Mouse (Mus musculus): Measurements from ENCODE around the gene Teddm3. TPM values are rescaled to one million over a fixed set of nuclear protein-coding genes. Genes with fewer than 3 reads are reported as not detected.
"Not testable (repeated sequence)": the region's sequence is repeated elsewhere in the genome, so short reads cannot be mapped to it uniquely, and the experiment has no call there.

The Teddm3 gene
- total RNA-seq, 2 experiments from 2014 or later, result not detected

DNA sequence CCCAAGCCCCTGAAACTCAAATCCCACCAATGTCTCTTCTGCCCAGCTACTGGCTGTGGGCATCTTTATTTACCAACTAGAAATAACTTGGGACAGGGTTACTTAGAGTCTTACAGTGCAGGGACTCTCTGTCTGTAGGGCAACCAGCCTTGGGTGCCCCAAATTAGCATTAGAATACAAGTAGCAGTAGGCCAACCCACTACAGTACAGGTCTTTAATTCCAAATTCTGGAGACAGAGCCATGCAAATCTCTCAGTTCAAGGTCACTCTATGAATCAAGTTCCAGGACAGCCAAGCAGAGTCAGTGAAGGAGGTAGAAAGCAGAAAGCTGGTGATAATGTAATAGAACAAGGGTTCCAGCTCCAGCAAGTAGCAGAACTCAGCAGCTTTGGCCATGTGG lies 30.9 kb upstream of the Teddm3 start:
- no peak overlapping the region for H3K4me3 ChIP-seq
- DNase-seq, result no peak
- intact Hi-C loops (cut with DNase I), result no loop called here
- H3K27ac ChIP-seq, result no peak overlapping the region
- TF ChIP-seq CTCF (IDR thresholded peaks at IDR 0.05), result no peak

DNA sequence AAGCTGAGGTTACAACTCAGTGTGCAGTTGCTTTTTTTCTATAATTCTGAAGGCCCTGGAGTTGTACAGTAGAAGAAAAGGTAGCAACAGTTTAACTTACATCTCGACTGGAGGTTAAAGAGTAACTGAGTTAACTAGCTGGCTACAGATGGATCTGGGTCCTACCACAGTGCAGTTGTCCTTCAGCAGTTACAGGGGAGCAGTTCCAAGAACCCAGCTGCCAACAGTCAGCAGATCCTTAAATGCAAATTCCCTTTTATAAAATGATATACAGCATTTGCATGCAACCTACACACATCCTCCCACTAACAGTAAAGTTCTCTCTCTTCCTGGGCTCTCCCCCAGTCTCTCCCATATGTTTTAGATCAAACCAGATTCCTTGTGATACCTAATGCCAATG lies 28.3 kb upstream of the Teddm3 start:
- Histone ChIP-seq H3K4me3 (no peak overlapping the region), H3K27ac (no peak overlapping the region)
- no peak for TF ChIP-seq CTCF (IDR thresholded peaks at IDR 0.05)
- intact Hi-C loops (cut with DNase I), result no loop called here
- DNase-seq, result no peak

DNA sequence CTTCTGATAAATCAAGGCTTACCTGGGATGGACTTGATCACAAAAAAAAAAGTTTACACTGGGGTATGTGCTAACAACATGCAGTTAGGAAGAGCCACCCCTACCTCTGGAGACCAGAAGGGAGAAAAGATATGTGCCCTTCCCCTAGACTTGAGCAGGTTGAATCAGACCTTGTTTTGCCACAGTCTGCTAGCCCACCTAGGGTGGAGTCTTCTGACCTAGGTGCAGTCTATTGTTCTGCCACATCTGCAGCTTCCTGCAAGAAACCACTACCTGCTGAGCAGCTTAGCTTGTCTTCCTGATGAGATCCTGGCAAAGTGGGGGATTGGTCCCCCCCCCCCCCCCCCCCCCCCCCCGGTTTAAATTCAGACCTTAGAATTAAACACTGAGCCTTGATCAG lies 21.4 kb upstream of the Teddm3 start:
- no peak for DNase-seq
- Histone ChIP-seq H3K27ac (no peak overlapping the region), H3K4me3 (no peak overlapping the region)
- intact Hi-C loops (cut with DNase I), result no loop called here
- TF ChIP-seq CTCF (IDR thresholded peaks at IDR 0.05), result no peak

DNA sequence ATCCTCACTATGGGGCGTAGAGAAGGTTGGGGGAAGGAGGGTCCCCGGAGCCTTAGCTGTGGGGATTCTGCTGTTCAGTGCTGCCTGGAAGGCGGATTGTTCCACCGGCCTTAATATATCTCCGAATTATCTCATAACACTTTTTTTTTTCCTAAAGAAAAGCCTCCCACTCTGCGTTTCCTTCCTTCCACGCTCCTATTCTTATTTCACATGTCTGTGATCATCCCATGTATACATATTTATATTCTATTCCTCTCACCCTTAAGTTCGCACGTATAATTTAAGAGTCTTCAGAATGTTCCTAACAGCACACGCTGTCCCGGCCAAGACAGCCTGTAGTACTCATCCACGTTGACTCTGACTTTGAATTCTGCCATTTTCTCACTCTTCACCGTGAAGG lies 14.9 kb upstream of the Teddm3 start:
- no peak for TF ChIP-seq CTCF (IDR thresholded peaks at IDR 0.05)
- H3K4me3 ChIP-seq, result no peak overlapping the region
- intact Hi-C loops (cut with DNase I), result no loop called here

DNA sequence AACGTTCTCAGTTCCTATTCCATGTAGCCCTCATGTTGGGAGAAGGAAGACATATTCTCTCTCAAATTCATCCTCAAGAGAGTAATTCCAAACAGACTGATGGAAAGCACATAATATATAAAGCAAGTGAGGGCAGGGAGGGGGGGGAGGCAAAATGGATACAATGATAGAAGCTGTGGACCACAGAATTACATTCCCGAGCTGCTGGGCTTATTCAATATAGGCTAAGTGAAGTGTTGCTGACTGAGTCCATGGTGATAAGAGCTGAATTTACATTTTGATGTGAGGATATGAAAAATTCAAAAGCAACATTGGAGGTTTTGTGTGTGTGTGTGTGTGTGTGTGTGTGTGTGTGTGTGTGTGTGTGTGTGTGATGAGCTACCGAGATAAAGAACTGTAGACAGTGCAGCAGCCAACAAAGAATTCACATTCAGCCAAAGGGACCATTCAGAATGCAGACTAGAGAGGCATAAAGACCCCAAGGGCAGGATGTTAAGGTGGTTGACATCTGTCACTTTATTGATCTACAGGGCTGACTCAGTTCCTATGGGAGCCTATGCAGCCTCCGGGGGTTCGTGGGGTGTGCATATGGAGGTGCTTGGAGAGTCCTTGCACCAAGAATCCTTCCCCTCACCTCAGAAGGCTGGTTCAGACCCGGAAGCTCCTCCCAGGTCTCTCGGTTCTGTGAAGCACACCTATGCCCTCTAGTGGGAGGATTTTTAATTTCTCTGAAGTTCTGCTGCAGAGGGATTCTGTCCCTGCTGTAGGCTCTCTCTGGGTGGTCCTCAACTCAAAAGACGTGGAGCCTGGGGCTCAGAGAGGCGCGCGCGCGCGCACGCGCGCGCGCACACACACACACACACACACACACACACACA lies 11.8 kb upstream of the Teddm3 start:
- H3K4me3 ChIP-seq; H3K27ac ChIP-seq; intact Hi-C loops (cut with DNase I); DNase-seq: not testable (repeated sequence)

More for the DNA sequence above, 14.9 kb upstream of the Teddm3 start:
- H3K27ac ChIP-seq, result no peak overlapping the region
- no peak for DNase-seq

DNA sequence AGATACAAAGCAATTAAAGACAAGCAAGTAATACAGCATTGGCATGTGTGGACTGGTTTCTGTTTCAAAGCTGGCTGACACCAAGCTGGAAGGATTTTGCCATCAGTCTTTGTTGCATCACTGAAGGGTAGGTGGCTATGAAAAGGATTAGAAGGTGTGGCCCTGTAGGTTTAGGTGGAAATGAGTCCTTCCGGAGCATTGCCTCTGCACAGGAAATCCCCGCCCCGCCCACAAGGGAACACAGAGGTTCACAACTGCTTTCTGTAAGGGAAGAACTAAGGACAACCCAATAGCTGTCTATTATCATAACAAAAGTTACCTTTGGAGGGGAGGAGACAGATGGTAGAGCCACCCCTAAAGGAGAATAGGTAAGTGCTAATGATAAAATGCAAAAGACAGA lies 9.6 kb upstream of the Teddm3 start:
- H3K27ac ChIP-seq; H3K4me3 ChIP-seq; DNase-seq; intact Hi-C loops (cut with DNase I): not testable (repeated sequence)

DNA sequence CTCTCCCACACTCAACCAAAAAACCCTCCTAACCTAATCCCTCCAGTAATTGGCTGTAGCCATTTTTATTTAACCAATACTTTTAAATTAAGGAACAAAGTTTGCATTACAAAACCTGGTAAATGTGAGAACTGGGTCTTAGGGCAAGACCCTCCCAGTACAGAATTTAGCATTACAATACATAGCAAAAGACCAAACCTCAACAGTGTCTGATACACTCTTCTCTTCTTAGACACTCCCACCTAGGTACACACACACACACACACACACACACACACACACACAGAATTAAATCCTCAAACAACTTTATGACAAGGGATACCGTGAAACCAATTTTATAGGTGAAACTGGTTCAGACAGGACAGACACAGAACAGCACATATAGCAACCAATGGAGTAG lies 5.4 kb upstream of the Teddm3 start:
- DNase-seq; intact Hi-C loops (cut with DNase I); H3K4me3 ChIP-seq; H3K27ac ChIP-seq: not testable (repeated sequence)

DNA sequence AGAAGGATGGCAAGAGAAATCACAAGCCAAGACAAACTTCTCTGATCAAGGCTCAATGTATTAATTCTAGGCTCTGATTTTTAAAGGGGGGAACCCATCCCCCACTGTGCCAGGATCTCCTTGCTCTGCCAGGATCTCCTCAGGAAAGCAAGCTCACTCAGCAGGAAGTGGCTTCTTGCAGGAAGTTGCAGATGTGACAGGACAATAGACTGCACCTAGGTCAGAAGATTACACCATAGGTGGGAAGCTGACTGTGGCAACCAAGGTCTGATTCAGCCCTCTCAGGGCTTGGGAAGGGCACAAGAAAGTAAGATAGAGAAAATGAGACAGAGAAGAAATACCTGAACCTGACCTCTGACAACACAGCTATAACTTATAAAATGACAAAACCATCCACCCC lies 2.5 kb upstream of the Teddm3 start:
- DNase-seq; H3K27ac ChIP-seq; intact Hi-C loops (cut with DNase I); H3K4me3 ChIP-seq: not testable (repeated sequence)

DNA sequence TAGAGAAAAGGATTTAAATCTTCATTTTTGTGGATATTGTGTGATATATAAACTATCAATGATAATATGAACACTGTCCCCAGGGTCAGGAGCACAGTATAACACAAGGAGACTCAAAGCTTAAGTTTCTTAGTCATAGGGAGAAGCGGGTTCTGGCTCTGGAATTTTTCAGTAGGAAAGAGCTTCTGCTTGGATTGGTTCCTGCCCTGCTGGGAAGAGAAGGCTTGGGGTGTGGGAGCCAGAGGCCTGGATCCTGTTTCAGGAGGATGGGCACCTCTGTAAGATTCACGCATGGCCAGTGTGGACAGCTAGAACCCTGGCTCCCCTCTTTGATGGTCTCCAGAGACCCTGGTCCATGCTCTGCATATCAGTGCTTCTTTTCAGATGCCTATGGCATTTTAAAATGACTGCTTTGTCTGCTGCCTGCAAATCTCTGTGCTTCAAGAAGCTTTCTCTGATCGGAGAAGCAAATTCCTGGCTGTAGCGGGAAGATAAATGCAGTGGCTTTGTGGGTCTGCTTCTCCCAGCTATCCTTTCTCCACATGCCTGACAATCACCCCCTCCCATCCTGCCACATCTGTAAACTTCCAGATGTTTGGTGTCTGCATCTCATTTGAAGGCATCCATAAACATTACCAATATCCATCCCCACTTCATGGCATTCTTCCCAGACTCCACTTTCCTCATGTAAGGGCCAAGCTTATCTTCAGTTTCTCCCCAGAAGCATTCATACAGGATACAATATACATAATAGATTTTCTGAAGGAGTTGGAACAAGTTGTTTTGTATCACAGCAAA lies 2.0 kb downstream of the Teddm3 start:
- no peak overlapping the region for H3K27ac ChIP-seq
- intact Hi-C loops (cut with DNase I), result no loop called here
- H3K4me3 ChIP-seq, result no peak overlapping the region
- no peak for TF ChIP-seq CTCF (IDR thresholded peaks at IDR 0.05)
- no peak for DNase-seq

DNA sequence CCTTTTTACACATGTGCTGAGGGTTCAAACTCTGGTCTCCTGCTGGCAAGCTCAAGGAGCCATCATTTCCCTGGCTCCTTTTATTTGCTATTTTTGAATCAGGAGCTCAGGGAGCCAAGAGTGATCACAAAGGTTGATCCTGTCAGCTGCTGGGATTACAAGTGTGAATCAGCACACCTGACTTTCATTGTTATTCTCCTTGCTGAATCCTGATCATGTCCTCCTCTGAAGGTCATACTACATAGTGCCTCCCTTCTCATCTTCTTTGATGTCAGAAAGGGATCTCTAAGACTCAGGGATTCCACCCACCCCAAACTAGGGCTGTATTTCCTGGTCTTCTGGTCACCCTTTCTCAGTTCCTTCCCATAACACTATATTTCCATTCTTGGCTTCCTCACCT lies 3.9 kb downstream of the Teddm3 start:
- no peak overlapping the region for H3K4me3 ChIP-seq
- intact Hi-C loops (cut with DNase I), result no loop called here
- TF ChIP-seq CTCF (IDR thresholded peaks at IDR 0.05), result no peak
- no peak overlapping the region for H3K27ac ChIP-seq
- no peak for DNase-seq

DNA sequence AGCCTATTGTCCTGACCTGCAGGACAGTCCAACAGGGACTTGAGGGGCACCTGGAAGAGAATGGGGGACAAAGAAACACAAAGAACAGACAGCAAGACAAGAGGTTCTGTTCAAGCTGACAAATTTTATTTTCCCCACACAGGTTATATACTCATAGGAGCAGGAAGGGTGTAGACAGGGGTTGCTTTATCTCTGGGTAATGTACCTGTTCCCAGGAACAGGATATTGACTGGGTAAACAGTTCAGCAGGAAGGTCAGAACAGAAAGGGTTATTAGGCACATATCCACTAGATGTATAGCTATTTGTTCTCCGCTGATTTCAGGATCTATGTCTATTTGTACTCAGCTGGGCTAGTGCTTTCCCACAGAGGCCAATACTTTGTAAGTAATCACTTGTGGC lies 5.3 kb downstream of the Teddm3 start:
- DNase-seq; H3K27ac ChIP-seq; intact Hi-C loops (cut with DNase I); H3K4me3 ChIP-seq: not testable (repeated sequence)

DNA sequence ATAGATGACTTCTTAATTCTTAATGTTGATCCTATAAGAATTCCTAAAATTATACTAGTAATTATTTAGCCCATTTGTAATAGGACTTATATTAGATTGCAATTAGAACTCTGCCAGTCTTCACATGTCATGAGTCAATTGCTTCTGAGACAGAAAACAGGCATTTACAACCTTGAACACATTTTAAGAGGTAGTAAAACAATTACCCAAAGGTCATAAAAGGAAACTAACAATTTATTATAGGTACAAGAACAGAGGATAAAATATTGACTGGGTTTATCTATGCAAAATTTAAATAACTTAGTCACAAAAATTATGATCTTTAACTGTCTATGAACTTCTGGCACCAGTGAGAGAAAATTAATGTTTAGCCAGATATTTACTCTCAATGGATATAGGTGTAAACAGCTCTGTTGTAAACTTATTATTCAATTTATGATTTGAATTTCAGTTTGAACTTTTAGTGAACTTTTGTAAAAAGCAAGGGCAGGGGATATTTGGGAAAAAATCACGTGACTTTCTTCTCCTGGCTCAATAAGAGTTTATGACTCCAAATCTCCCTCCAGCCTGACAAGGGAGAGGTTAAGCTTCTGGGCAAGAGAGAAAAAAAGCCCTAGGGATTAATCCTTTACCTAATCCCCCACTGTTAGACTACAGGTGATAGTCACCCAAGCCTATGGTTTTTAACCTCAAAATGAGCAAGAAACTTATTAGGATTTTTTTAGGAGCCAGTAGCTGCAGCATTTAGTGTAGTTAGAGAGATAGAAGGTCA lies 17.3 kb downstream of the Teddm3 start:
- Histone ChIP-seq H3K27ac (no peak overlapping the region), H3K4me3 (no peak overlapping the region)
- DNase-seq, result no peak
- TF ChIP-seq CTCF (IDR thresholded peaks at IDR 0.05), result no peak
- intact Hi-C loops (cut with DNase I), result no loop called here

DNA sequence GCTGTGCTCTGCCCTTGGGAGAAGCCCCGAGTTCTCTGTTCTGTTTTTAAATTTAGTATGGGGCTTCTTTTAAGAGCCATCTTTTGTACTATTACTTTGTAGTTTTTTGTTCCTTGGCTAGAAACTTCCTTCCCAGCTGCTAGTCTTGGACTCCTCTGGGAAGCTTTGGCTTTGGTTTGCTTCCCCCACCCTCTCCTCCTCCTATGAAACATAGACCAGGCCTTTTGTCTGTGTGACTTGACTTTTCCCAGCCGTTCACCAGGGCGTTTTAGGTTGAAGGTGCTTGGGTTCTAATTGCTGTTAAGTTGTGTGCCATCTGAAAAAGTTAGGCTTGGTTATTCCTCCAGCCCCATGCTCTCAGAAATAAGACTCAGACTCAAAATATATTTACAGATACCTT lies 26.1 kb downstream of the Teddm3 start:
- intact Hi-C loops (cut with DNase I); H3K27ac ChIP-seq; H3K4me3 ChIP-seq; DNase-seq: not testable (repeated sequence)

DNA sequence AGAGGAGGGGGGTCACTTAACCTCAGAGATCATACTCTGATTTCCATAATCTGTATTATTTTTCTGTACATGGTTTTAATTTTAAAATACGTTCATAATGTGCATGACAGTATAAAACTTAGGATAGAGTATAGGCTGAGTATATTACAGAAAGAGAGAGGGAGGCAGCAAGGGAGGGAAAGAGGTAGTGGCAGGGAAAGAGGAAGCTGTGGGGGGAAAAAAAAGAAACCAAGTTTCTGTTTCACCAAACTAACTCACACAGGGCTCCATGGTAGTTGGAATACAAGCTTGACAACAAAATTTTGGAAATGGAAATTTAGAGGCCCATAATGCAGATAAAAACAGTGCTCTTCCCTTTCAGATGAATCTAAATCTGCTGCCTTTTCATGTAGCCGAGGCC lies 31.0 kb downstream of the Teddm3 start:
- DNase-seq; H3K4me3 ChIP-seq; intact Hi-C loops (cut with DNase I); H3K27ac ChIP-seq: not testable (repeated sequence)

All from gastrocnemius, adult 2 months (tissue).